Mouse (Mus musculus) monocyte, adult 5-6 weeks (primary cell): ENCODE measurements around the gene Tox4. TPM values are rescaled to one million over a fixed set of nuclear protein-coding genes. Genes with fewer than 3 reads are reported as not detected.

Experiments
- total RNA-seq: library from RNA; stranded (forward); fragments of 200-1000, 200-491, 200-594 nt; gene quantifications from 3 replicates; pipeline ENCODE4 v1.2.3, GENCODE M21; 2017

Tox4 gene
- total RNA-seq, 1 experiment from 2014 or later, result 65.9 TPM

Other genes with a start within 250 kb of the Tox4 start
- gene Olfr221, start 236.7 kb upstream of the Tox4 start, total RNA-seq, result not detected in 3 replicates
- gene Hnrnpc, start 175.1 kb upstream of the Tox4 start, total RNA-seq, result 287 to 397 TPM (median 370 TPM) in 3 replicates
- 10.6 to 12.6 TPM (median 12.3 TPM) in 3 replicates for gene Rpgrip1, start 168.4 kb upstream of the Tox4 start, total RNA-seq
- gene Supt16, start 81.7 kb upstream of the Tox4 start, total RNA-seq, result 96.8 to 144 TPM (median 108 TPM) in 3 replicates
- 105 to 153 TPM (median 127 TPM) in 3 replicates for gene Chd8, start 21.4 kb upstream of the Tox4 start, total RNA-seq
- 5.4 to 14.8 TPM (median 12.5 TPM) in 3 replicates for gene Rab2b, start 399 bp downstream of the Tox4 start, total RNA-seq
- gene Mettl3, start 26.0 kb downstream of the Tox4 start, total RNA-seq, result 31.5 to 70.4 TPM (median 65.5 TPM) in 3 replicates
- gene Sall2, start 49.6 kb downstream of the Tox4 start, total RNA-seq, result 0.39 to 0.48 TPM in 2 of 3 replicates, not detected in the other
- not detected in 3 replicates for gene Olfr1513, start 77.3 kb downstream of the Tox4 start, total RNA-seq
- gene Olfr1512, start 100.0 kb downstream of the Tox4 start, total RNA-seq, result not detected in 3 replicates
- gene Olfr1511, start 118.2 kb downstream of the Tox4 start, total RNA-seq, result not detected in 3 replicates
- not detected in 3 replicates for gene Olfr1510, start 135.2 kb downstream of the Tox4 start, total RNA-seq
- not detected in 3 replicates for gene Olfr1509, start 163.8 kb downstream of the Tox4 start, total RNA-seq
- gene Olfr1508, start 188.3 kb downstream of the Tox4 start, total RNA-seq, result not detected in 3 replicates
- gene Olfr1507, start 216.6 kb downstream of the Tox4 start, total RNA-seq, result not detected in 3 replicates